Mouse (Mus musculus) heart, adult 11 months (tissue): ENCODE results near the gene Bloc1s6.

Source experiments
- DNase-seq: peaks from one replicate; pipeline ENCODE4 v3.0.0; 2022

Bloc1s6 gene

DNA sequence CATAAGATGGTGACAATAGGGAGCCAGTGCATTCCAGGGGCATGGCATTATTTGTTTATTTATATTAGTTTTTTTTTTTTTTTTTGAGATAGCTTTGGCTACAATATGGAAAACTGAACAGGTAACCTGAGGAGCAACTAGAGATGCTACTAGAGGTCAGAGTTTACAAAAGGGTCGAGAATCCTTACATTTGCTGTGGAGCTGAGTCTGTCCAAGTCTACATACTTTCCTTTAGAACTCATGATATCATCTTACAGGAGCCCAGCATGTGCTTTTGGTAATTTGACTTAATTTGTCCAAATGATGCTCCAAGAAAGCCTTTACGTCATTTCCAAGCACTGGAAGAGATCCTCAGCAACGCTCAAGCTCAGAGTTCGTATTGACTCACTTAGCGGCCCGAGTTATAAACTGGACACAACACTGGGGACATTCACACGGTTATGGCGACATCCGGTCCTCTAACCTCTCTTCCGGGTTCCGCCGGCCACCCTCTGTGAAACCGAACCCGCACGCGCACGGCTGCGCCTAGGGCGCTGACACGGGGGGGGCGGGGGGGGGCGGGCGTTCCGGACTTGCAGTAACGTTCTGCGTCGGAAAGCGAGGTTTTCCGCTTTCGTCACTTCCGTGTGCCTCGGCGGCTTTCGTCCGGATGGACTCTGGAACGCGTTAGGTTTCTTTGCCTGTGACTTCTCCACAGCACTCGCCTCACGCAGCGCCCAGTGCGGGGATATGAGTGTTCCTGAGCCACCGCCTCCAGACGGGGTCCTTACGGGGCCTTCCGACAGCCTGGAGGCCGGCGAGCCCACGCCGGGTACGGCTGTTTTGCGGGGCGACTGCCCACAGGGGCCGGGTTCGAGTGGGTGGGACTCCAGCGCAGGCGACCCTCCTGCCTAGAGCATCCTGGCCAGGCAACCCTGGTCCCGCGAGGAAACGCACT, at the start of gene Bloc1s6:
Gene Bloc1s6, plus strand, starts transcription at position 610 of the 937 bp plus-strand sequence.
- DNase-seq, result peak; percentile 99

DNA sequence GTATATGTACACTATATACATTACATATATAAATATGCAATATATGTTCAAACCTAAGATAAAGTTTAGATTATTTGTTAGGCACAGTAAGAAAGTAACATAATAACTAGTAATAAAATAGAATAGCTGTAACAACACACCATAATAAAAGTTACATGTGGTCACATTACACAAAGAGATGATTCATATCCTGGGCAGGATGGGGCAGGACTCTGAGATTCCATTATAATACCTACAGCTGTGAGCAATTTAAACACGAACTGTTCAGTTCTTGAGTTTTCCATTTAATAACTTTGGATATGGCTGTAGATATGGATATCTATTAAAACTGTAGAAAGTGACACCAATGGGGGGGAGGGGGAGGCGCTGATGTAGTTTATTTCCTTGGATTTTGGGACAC, 40.8 kb upstream of the Bloc1s6 start:
- DNase-seq, result no peak

DNA sequence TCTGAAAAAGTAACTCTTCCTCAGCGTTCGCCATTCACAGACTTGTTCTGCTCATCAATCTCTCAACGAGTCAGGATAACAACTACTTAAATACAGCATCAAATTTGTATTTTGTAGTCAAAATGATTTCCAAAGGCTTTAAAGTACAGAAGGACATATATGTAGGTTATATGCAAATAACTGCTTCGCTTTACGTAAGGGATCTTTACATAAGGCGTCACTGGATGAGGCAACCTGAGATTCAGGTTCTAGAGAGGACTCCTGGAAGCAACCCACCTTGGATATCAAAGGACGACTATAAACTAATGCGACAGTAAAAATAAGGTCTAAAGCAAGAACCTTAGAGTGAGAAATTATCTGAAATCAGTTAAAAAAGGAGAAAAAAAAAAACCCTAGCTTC, 37.3 kb upstream of the Bloc1s6 start:
- DNase-seq, result no peak

- no peak for DNase-seq
Measured at GRCm38 (mm10) chr2:122701871-122702180, 36.5 kb upstream of the Bloc1s6 start.

DNA sequence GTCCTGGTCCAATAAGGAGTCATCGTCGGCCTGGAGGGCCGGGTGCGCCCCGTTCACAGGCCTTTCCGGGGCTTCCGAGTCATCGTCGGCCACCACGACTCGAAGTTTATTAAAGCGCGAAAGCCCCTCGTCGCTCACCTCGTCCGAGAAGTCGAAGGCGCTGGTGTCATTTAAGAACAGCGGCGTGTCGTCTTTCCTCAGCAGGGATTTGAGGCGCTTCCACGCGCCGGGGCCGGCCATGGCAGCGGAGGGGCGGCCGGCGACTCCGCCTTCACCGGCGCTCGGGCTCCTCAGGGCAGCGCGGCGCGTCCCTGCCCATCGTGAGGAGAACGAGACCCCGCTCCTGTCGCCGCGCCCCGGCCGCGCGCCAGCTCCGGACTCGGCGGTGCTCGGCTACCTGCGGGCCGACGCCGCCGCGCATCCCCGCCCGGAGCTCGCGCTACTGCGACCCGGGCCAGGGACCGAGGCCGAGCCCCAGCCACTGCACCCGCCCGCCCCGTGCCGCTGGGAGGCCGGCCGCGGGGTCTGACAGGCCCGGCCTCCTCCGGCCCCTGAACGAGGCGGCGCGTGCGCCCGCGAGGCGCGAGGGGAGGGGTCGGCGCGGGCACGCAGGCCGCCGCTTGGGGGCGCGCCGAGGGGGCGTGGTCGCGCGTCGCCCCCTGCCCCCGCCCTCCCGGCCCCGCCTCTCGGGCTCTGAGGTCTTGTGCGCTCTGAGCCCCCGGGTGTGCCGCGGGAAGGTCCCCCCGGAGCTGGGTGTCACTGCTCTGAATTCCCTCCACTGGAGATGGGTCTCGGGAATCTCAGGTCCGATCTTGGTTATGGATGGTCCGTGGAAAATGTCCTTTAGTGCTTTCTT, 35.9 kb upstream of the Bloc1s6 start, which contains the start of gene Slc30a4:
Gene Slc30a4, minus strand, starts transcription at position 483 of the 856 bp plus-strand sequence.
- peak; percentile 99 for DNase-seq

DNA sequence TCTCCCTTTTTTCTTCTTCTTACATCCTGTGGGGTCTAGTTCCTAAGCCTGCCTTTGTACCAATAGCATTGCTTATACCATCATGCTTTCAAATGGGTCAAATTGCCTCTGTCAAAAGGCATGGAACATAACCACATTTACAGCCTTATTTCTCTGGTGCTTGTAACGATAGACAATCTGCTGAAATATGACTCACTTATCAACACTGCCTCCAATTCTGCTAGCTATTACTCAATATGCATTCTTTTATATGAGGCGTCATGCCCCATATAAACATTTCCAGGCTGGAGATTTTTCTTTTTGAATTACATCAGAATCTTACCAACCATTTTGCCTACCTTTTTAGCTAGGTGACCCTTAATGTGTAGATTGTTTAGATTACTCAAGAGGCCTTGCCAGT, 33.7 kb upstream of the Bloc1s6 start:
- DNase-seq, result no peak

DNA sequence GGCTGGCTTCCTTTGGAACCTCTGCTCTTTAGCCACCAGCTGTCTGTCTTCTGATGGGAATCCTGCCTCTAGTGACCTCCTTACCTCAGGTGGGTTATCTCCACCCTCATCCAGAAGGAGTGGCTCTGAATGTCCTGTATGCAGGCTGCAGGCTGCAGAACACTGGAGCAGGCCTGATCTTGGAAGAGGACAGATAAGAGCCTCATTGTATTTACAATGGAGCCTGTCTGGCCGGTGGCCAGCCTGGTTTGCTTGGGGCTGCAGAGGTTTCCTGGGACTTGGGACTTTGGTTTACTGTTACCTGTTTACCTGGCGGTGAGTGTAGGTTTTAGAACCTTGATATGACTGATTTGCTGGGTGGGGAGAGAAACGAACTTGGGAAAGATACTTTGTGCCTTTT, 30.2 kb upstream of the Bloc1s6 start:
- no peak for DNase-seq

- DNase-seq, result no peak
Measured at GRCm38 (mm10) chr2:122709156-122709555, 29.1 kb upstream of the Bloc1s6 start.

DNA sequence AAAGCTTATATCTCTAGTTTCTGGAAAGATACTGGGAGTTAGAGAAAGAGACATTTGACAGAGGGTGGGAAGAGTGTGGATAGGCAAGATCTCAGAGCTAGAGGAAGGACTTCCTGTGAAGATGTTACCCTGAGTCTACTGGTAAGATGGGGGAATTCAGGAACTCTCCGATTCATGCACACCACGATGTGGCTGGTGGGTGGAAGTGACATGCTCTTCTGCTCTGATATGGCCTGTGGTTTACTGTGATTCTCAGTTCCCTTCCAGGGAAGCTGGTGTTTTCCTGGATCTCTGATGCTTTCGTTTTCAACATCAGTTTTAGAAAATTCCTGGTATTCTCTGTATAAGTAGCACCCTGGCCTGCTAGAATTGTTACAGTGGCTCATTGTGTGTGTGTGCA, 26.4 kb upstream of the Bloc1s6 start:
- no peak for DNase-seq

GRCm38 (mm10) chr2:122712848-122713247, 25.5 kb upstream of the Bloc1s6 start:
- no peak for DNase-seq

DNA sequence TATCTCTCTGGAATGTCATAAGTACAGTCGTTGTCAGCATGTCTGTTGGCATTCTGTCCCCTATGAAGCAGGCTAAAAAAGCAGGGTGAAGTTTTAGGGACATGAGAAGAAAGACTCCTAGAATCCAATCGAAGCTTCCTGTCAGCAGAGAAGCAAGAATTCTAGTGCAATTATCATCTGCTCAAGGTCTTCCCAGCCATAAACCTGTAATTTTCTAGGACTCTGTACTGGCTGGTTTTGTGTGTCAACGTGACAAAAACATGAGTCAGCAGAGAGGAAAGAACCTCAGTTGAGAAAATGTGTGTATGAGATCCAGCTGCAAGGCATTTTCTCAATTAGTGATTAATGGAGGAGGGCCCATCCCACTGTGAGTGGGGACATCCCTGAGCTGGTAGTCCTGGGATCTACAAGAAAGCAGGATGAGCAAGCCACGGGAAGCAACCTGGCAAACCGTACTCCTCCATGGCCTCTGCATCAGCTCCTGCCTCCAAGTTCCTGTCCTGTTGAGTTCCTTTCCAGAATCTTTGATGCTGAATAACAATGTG, 23.1 kb upstream of the Bloc1s6 start:
- no peak for DNase-seq

- DNase-seq, result peak; percentile 70
Measured at GRCm38 (mm10) chr2:122716301-122716842, 21.9 kb upstream of the Bloc1s6 start.

- peak; percentile 9 for DNase-seq
Measured at GRCm38 (mm10) chr2:122719232-122719631, 19.1 kb upstream of the Bloc1s6 start.

- DNase-seq, result peak; percentile 37
Measured at GRCm38 (mm10) chr2:122720564-122720963, 17.7 kb upstream of the Bloc1s6 start.

DNA sequence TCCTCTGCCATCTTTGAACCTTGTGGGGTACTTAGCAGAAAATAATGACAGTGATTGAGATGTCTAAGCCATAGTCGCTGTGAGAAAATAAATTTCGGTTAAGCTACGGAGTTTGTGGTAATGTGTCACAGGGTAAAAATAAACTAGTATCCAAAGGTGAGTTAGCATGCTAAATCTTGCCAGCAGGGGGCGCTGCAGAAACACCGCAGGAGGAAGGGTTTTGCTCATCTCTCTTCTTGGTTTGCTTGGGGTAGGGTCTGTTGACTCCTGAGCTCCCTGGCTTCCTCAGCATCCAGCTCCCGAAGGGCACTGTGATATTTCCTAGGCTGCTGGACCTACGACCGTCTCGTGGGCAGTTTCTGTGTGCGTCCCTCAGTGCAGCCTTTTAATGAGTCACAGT, 12.7 kb upstream of the Bloc1s6 start:
- DNase-seq, result peak; percentile 64

DNA sequence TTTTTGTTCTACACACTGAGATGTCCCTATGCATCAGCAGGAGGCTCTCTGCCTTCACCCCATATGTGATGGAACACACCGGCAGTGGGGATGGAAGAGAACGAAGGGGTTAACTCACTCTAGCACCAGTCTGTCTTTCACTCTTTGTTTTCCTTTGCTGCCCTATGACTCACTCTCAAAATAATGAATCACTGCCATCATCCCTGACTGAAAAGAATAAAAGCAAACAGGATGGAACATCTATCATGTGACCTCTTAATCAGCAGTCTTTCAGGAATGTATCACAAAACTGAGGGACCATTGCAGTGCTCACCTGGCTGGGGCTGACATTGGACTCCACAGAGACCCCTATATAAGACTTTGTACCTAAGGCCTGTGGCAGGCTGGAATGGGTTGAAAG, 6.8 kb upstream of the Bloc1s6 start:
- peak; percentile 78 for DNase-seq

- DNase-seq, result peak; percentile 50
Measured at GRCm38 (mm10) chr2:122739023-122739422, 720 bp downstream of the Bloc1s6 start.

DNA sequence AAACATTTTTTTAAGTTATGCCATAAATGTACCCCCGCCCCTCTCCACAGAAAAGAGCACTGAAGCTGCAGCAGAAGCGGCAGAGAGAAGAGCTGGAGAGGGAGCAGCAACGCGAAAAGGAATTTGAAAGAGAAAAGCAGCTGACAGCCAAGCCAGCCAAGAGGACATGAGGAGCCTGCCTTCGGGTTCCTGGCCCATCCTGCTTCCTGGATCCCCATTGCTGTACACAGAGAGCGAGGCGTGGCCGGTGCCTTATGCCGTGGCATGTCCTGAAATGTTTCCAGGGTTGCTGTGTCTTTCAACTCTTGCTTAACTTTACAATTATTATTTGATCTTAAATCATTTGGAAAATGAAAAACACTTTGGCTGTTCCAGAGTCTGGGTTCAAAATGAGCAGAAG, 8.2 kb downstream of the Bloc1s6 start:
- DNase-seq, result peak; percentile 95

DNA sequence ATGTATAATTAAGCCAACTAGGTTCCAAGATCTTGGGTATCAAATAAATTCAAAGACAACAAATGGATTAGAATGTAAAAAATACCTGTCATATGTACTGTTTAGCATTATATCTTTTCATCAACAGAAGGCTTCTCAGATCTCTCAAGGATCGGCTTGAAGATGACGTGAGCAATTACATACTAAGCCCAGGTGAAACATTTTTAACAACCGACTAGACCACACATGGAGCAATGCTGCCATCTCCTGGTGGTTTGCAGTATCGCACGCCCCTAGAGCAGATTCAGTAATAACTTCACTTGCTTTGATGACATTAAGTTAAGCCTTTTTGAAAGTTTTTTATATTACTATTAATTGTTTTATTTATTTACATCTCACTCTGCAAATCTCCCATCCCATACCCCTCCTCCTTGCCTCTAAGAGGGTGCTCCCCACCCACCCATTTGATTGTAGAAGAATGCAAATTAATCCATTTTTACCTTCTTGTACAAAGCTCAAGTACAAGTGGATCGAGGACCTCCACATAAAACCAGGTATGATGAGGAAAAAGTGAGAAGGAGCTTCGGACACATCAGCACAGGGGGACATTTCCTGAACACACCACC, 15.5 kb downstream of the Bloc1s6 start:
- DNase-seq, result peak; percentile 55

DNA sequence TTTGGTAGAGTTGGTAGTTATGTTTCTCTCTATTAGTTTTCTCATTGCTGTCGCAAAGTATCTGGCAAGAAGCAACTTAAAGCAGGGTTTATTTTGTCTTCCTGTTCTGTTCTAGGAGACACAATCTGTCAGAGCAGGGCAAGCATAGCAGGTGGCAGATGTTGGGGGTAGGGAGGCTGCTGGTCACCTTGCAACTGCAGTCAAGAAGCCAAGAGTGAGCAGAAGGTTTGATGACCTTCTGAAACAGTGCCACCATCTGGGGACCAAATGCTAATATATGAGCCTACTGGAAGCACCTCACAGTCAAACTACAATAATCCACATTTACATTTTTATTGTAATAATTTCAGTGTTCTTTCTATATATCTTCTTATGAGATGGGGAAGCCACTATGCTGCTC, 21.5 kb downstream of the Bloc1s6 start:
- DNase-seq, result peak; percentile 54

- DNase-seq, result peak; percentile 94
Measured at GRCm38 (mm10) chr2:122762991-122763390, 24.7 kb downstream of the Bloc1s6 start.

- no peak for DNase-seq
Measured at GRCm38 (mm10) chr2:122764526-122764925, 26.2 kb downstream of the Bloc1s6 start.
